Mouse (Mus musculus): ENCODE results near the gene Gpr19. TPM values are rescaled to one million over a fixed set of nuclear protein-coding genes. Genes with fewer than 3 reads are reported as not detected.

Gene Gpr19
- polyA plus RNA-seq, 1 experiment = 2.1 TPM

DNA sequence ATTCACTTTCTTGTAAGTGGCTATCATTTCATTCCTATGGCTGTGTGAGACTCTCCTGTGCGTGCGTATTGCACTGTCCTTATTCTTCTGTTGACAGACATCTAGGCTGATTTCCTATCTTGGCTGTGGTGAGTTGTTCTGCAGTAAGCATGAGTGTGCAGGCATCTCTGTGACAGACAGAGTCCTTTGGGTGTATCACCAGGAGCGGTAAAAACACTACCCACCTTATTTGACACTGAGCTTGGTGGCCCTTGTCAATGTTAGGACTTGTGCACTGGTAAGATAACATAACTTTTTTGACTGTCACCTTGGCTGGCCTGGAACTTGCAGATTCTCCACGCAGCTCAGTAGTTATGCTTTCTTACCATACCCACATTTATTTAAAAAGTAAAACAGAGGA, 27.5 kb downstream of the Gpr19 start:
- Histone ChIP-seq H3K36me3 (ENCODE audit: control insufficient read depth, insufficient read depth) (no peaks in the 10 kb centered on the region), H3K79me3 (ENCODE audit: low read depth) (no peaks in the 10 kb centered on the region), H3K27me3 (ENCODE audit: control insufficient read depth, insufficient read depth, insufficient read length) (no peaks in the 10 kb centered on the region), H3K79me2 (ENCODE audit: control insufficient read depth, insufficient read depth) (no peaks in the 10 kb centered on the region), H3K4me3 (ENCODE audit: insufficient read depth, poor library complexity, severe bottlenecking) (no peak overlapping the region), H3ac (ENCODE audit: control insufficient read depth, insufficient read length, low read depth) (no peak overlapping the region)
- TF ChIP-seq MYOG (IDR thresholded peaks at IDR 0.05; ENCODE audit: control insufficient read depth, extremely low read depth, insufficient read length) (no peak), FOSL1 (IDR thresholded peaks at IDR 0.05; ENCODE audit: insufficient read depth, low read length, poor library complexity, severe bottlenecking) (no peak), CTCF (IDR thresholded peaks at IDR 0.05; ENCODE audit: control insufficient read depth, insufficient read depth, insufficient read length) (no peak), MYOD1 (IDR thresholded peaks at IDR 0.05; ENCODE audit: control insufficient read depth, insufficient read length, low read depth) (no peak)

DNA sequence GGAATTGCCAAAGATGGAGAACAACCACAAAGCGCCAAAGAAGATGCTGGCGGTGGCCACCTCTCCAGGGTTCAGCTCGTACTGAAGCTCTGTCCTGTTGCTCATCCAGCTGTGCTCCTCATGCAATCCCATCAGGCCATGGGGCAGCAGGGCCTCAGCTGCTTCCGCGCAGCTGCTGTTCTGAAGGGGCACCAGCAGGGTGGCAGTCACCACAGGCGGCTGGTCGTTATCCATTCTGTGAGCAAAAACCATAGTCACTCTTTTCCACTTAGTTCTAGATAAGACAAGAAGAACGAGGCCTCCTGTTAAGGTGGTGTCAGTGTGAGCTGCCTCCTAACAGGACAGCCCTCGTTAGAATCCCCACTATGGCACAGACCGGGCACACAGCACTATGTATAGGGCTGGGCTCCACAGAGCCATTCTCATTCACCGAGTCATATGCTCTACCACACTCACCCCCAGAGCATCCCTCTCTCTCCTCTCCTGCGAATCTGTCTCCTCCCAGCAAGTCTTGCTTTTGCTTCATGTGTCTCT, 28.1 kb downstream of the Gpr19 start:
- no peak overlapping the region for H3K4me3 ChIP-seq (ENCODE audit: insufficient read depth, poor library complexity, severe bottlenecking)
- H3K36me3 ChIP-seq (ENCODE audit: control insufficient read depth, insufficient read depth) = no peaks in the 10 kb centered on the region
- no peaks in the 10 kb centered on the region for H3K79me3 ChIP-seq (ENCODE audit: low read depth)
- H3K27me3 ChIP-seq (ENCODE audit: control insufficient read depth, insufficient read depth, insufficient read length) = no peaks in the 10 kb centered on the region
- no peaks in the 10 kb centered on the region for H3K79me2 ChIP-seq (ENCODE audit: control insufficient read depth, insufficient read depth)
- TF ChIP-seq MYOG (IDR thresholded peaks at IDR 0.05; ENCODE audit: control insufficient read depth, extremely low read depth, insufficient read length) (no peak), FOSL1 (IDR thresholded peaks at IDR 0.05; ENCODE audit: insufficient read depth, low read length, poor library complexity, severe bottlenecking) (no peak), CEBPB (IDR thresholded peaks at IDR 0.05; ENCODE audit: low read depth) (no peak), MYOD1 (IDR thresholded peaks at IDR 0.05; ENCODE audit: control insufficient read depth, insufficient read length, low read depth) (no peak), MAX (IDR thresholded peaks at IDR 0.05) (no peak)
- no peak overlapping the region for H3ac ChIP-seq (ENCODE audit: control insufficient read depth, insufficient read length, low read depth)

- Histone ChIP-seq H3K36me3 (ENCODE audit: control insufficient read depth, insufficient read depth) (no peaks in the 10 kb centered on the region), H3K27me3 (ENCODE audit: control insufficient read depth, insufficient read depth, insufficient read length) (no peaks in the 10 kb centered on the region), H3K79me3 (ENCODE audit: low read depth) (no peaks in the 10 kb centered on the region), H3K4me3 (ENCODE audit: insufficient read depth, poor library complexity, severe bottlenecking) (no peak overlapping the region), H3K79me2 (ENCODE audit: control insufficient read depth, insufficient read depth) (no peaks in the 10 kb centered on the region), H3ac (ENCODE audit: control insufficient read depth, insufficient read length, low read depth) (no peak overlapping the region)
- TF ChIP-seq USF1 (IDR thresholded peaks at IDR 0.05; ENCODE audit: low read depth) = no peak
- no peak for TF ChIP-seq MYOD1 (IDR thresholded peaks at IDR 0.05; ENCODE audit: control insufficient read depth, insufficient read length, low read depth)
- no peak for TF ChIP-seq MYOG (IDR thresholded peaks at IDR 0.05; ENCODE audit: control insufficient read depth, extremely low read depth, insufficient read length)
- TF ChIP-seq MAX (IDR thresholded peaks at IDR 0.05) = no peak
- TF ChIP-seq CEBPB (IDR thresholded peaks at IDR 0.05; ENCODE audit: low read depth) = no peak
- no peak for TF ChIP-seq CTCF (IDR thresholded peaks at IDR 0.05; ENCODE audit: control insufficient read depth, insufficient read depth, insufficient read length)
- no peak for TF ChIP-seq FOSL1 (IDR thresholded peaks at IDR 0.05; ENCODE audit: insufficient read depth, low read length, poor library complexity, severe bottlenecking)
Observed at GRCm38 (mm10) chr6:134867325-134867724, 31.1 kb downstream of the Gpr19 start.

- no peaks in the 10 kb centered on the region for H3K79me2 ChIP-seq (ENCODE audit: control insufficient read depth, insufficient read depth)
- H3K27me3 ChIP-seq (ENCODE audit: control insufficient read depth, insufficient read depth, insufficient read length) = no peaks in the 10 kb centered on the region
- H3K36me3 ChIP-seq (ENCODE audit: control insufficient read depth, insufficient read depth) = no peaks in the 10 kb centered on the region
- H3ac ChIP-seq (ENCODE audit: control insufficient read depth, insufficient read length, low read depth) = no peak overlapping the region
- TF ChIP-seq MYOG (IDR thresholded peaks at IDR 0.05; ENCODE audit: control insufficient read depth, extremely low read depth, insufficient read length) = no peak
- no peak for TF ChIP-seq MYOD1 (IDR thresholded peaks at IDR 0.05; ENCODE audit: control insufficient read depth, insufficient read length, low read depth)
- no peak for TF ChIP-seq USF1 (IDR thresholded peaks at IDR 0.05; ENCODE audit: low read depth)
- TF ChIP-seq FOSL1 (IDR thresholded peaks at IDR 0.05; ENCODE audit: insufficient read depth, low read length, poor library complexity, severe bottlenecking) = no peak
- no peak for TF ChIP-seq MAX (IDR thresholded peaks at IDR 0.05)
- TF ChIP-seq CEBPB (IDR thresholded peaks at IDR 0.05; ENCODE audit: low read depth) = no peak
- no peak for TF ChIP-seq CTCF (IDR thresholded peaks at IDR 0.05; ENCODE audit: control insufficient read depth, insufficient read depth, insufficient read length)
- no peaks in the 10 kb centered on the region for H3K79me3 ChIP-seq (ENCODE audit: low read depth)
- no peak overlapping the region for H3K4me3 ChIP-seq (ENCODE audit: insufficient read depth, poor library complexity, severe bottlenecking)
Observed at GRCm38 (mm10) chr6:134866113-134866512, 32.3 kb downstream of the Gpr19 start.

DNA sequence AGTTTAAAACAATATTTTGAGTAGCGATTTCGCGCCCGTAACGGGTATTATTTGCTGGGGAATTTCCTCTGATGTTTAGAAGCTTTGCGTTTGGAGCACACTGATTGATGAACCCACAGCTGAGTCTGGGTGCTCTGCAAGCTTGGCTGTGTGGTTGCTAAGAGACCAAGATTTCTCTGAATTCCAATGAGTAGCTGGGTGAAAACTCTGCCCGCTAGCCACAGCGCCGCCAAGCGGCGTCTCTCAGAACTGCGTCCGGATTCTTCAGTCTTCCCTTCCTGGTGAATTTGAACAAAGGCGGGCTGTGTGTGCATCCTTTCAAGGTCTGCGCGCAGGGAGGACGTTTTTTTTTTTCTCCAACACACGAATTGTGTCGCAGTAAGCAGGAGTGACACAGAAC, 35.2 kb downstream of the Gpr19 start:
- H3K36me3 ChIP-seq (ENCODE audit: control insufficient read depth, insufficient read depth) = no peaks in the 10 kb centered on the region
- no peak overlapping the region for H3K4me3 ChIP-seq (ENCODE audit: insufficient read depth, poor library complexity, severe bottlenecking)
- H3K79me2 ChIP-seq (ENCODE audit: control insufficient read depth, insufficient read depth) = no peaks in the 10 kb centered on the region
- H3K79me3 ChIP-seq (ENCODE audit: low read depth) = no peaks in the 10 kb centered on the region
- H3ac ChIP-seq (ENCODE audit: control insufficient read depth, insufficient read length, low read depth) = no peak overlapping the region
- H3K27me3 ChIP-seq (ENCODE audit: control insufficient read depth, insufficient read depth, insufficient read length) = no peaks in the 10 kb centered on the region
- TF ChIP-seq MYOD1 (IDR thresholded peaks at IDR 0.05; ENCODE audit: control insufficient read depth, insufficient read length, low read depth) = no peak
- TF ChIP-seq FOSL1 (IDR thresholded peaks at IDR 0.05; ENCODE audit: insufficient read depth, low read length, poor library complexity, severe bottlenecking) = no peak
- peak; percentile 60 for TF ChIP-seq CTCF (IDR thresholded peaks at IDR 0.05; ENCODE audit: control insufficient read depth, insufficient read depth, insufficient read length)
- no peak for TF ChIP-seq MAX (IDR thresholded peaks at IDR 0.05)
- no peak for TF ChIP-seq MYOG (IDR thresholded peaks at IDR 0.05; ENCODE audit: control insufficient read depth, extremely low read depth, insufficient read length)

DNA sequence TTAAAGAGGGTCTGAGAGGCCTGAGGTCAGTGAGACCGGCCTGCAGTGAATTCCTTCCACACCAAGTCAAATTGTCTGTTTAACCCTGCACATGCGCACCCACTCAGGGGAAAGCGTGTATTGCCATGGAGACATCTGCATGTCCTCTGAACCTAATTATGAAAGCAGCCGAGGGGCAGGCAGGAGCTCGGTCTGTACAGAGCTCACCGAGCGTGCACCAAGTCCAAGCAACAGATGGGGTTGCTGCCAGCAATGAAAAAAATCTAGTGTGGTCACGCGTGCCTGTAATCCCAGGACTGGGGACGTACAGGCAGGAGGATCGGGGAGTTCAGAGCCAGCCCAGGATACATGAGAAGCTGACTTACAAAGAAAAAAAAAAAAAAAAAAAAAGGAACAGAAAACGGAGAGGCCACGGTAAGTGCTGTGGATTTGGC, 35.7 kb downstream of the Gpr19 start:
- Histone ChIP-seq H3ac (ENCODE audit: control insufficient read depth, insufficient read length, low read depth) (no peak overlapping the region), H3K4me3 (ENCODE audit: insufficient read depth, poor library complexity, severe bottlenecking) (no peak overlapping the region), H3K79me2 (ENCODE audit: control insufficient read depth, insufficient read depth) (no peaks in the 10 kb centered on the region), H3K36me3 (ENCODE audit: control insufficient read depth, insufficient read depth) (no peaks in the 10 kb centered on the region), H3K27me3 (ENCODE audit: control insufficient read depth, insufficient read depth, insufficient read length) (no peaks in the 10 kb centered on the region), H3K79me3 (ENCODE audit: low read depth) (no peaks in the 10 kb centered on the region)
- TF ChIP-seq USF1 (IDR thresholded peaks at IDR 0.05; ENCODE audit: low read depth) (peak; percentile 61), MAX (IDR thresholded peaks at IDR 0.05) (no peak)
